In the genomic region with DNA sequence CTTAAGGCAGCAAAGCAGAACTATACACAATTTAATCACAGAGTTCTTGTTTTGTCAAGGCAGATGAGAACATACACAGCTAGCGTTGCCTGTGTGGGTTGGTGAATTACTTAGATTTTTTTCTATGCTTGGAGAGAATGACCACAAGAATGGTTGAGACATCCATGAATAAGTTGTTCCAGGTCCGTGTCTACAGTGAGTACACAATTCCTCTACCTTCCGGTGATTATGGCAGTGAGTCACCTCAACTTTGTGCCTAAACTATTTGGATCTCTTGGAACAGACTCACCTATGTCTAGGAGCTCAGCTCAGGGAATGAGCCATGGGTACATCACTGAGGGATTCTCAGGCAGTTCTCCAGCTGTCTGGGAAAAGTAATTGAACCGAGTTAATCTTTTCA, we compare ENCODE assay signal across 28 mouse cellular contexts. TPM values are rescaled to one million over a fixed set of nuclear protein-coding genes. Genes with fewer than 3 reads are reported as not detected.
DNase-seq lines count a peak whose midpoint lies in the region; ATAC-seq and TF ChIP-seq lines count a peak whose summit lies in the region.
"Had no signal": no experiment of that assay in that cellular context is flagged by ENCODE, and none has a peak within 500 bp of the region (broad histone marks: within the 10 kb centered on the region; RNA-seq: fewer than 3 reads in every experiment).

No protein-coding gene starts in this region.

- H3K4me2 ChIP-seq in hindbrain, embryonic 11.5 days (replicated peaks; ENCODE audit: low read depth, low read length): no peak overlapping the region
- H3K4me2 ChIP-seq in heart, embryonic 11.5 days: no peak overlapping the region
- H3K4me2 ChIP-seq: embryonic facial prominence, embryonic 13.5 days; heart, embryonic 12.5 days; heart, embryonic 15.5 days; hindbrain, embryonic 14.5 days had no signal

- ATAC-seq in hindbrain, embryonic 11.5 days (ENCODE audit: low FRiP score): no peak
- ATAC-seq in heart, embryonic 11.5 days (replicated peaks; ENCODE audit: insufficient number of reproducible peaks, low FRiP score, low TSS enrichment): no peak
- ATAC-seq: forebrain, embryonic 14.5 days; forebrain, postnatal 0 days; hindbrain, postnatal 0 days; inflammation-experienced regulatory T-cells, adult 6 months; intestine, embryonic 16.5 days had no signal

- H3K4me1 ChIP-seq in embryonic fibroblast, embryonic 13.5 days (ENCODE audit: control insufficient read depth, insufficient read depth, low read length): no peaks in the 10 kb centered on the region
- H3K4me1 ChIP-seq in hindbrain, embryonic 11.5 days (replicated peaks; ENCODE audit: control insufficient read depth, insufficient read depth, low read length): no peaks in the 10 kb centered on the region
- H3K4me1 ChIP-seq in heart, adult 2 months (ENCODE audit: control insufficient read depth, insufficient read depth, low read length): no peaks in the 10 kb centered on the region
- H3K4me1 ChIP-seq in heart, embryonic 11.5 days (ENCODE audit: control insufficient read depth, insufficient read depth, low read length): 0 out of 2 replicates have a peak, but pooled peaks cover 2% of the 10 kb centered on the region
- H3K4me1 ChIP-seq: embryonic facial prominence, embryonic 13.5 days; heart, embryonic 15.5 days; hindbrain, embryonic 10.5 days had no signal

- intact Hi-C loops in heart, adult 2 months (cut with DNase I): no loop called here

- no peak for TF ChIP-seq CTCF in embryonic fibroblast, embryonic 13.5 days (IDR thresholded peaks at IDR 0.05; ENCODE audit: borderline replicate concordance, insufficient read depth, low read length)
- TF ChIP-seq CTCF in heart, adult 2 months (IDR thresholded peaks at IDR 0.05): no peak

- no peaks in the 10 kb centered on the region for H3K79me2 ChIP-seq in heart, adult 2 months (replicated peaks; ENCODE audit: control insufficient read depth, insufficient read depth, low read length)

- peak overlapping the region; percentile 37; the same call in 1 of the 2 replicates for H3K27ac ChIP-seq in embryonic fibroblast, embryonic 13.5 days (ENCODE audit: insufficient read depth, low read length)
- H3K27ac ChIP-seq in hindbrain, embryonic 11.5 days (ENCODE audit: low read depth, low read length): no peak overlapping the region
- H3K27ac ChIP-seq in heart, adult 2 months: no peak overlapping the region
- no peak overlapping the region for H3K27ac ChIP-seq in heart, embryonic 11.5 days (ENCODE audit: low read depth, low read length)
- H3K27ac ChIP-seq: embryonic facial prominence, embryonic 10.5 days; embryonic facial prominence, embryonic 13.5 days; heart, embryonic 15.5 days; hindbrain, embryonic 10.5 days; hindbrain, embryonic 14.5 days; hindbrain, postnatal 0 days had no signal

- TF ChIP-seq EP300 in heart, adult 2 months (IDR thresholded peaks at IDR 0.05; ENCODE audit: insufficient read depth, low read depth, low read length): no peak

- WGBS in hindbrain, embryonic 11.5 days: 92% methylated on average over 4 of the region's 4 CpGs
- 91% methylated on average over 4 of the region's 4 CpGs for WGBS in heart, adult 2 months
- WGBS in heart, embryonic 11.5 days (ENCODE audit: insufficient replicate concordance): 83% methylated on average over 4 of the region's 4 CpGs

- H3K9me3 ChIP-seq in hindbrain, embryonic 11.5 days (ENCODE audit: control insufficient read depth, low read length): no peaks in the 10 kb centered on the region
- no peaks in the 10 kb centered on the region for H3K9me3 ChIP-seq in heart, embryonic 11.5 days (replicated peaks; ENCODE audit: control insufficient read depth, low read length)
- H3K9me3 ChIP-seq: embryonic facial prominence, embryonic 10.5 days; embryonic facial prominence, embryonic 13.5 days; heart, embryonic 12.5 days; heart, embryonic 15.5 days; hindbrain, embryonic 10.5 days had no signal

- no peak overlapping the region for H3K4me3 ChIP-seq in embryonic fibroblast, embryonic 13.5 days (ENCODE audit: insufficient read depth, low read length)
- H3K4me3 ChIP-seq in hindbrain, embryonic 11.5 days (ENCODE audit: low read depth, low read length): no peak overlapping the region
- no peak overlapping the region for H3K4me3 ChIP-seq in heart, adult 2 months
- H3K4me3 ChIP-seq in heart, embryonic 11.5 days (ENCODE audit: low read depth, low read length): no peak overlapping the region
- H3K4me3 ChIP-seq: embryonic facial prominence, embryonic 10.5 days; embryonic facial prominence, embryonic 13.5 days; heart, embryonic 12.5 days; heart, embryonic 15.5 days; hindbrain, embryonic 10.5 days had no signal

- H3K27me3 ChIP-seq in hindbrain, embryonic 11.5 days (ENCODE audit: control insufficient read depth, insufficient read depth, low read length): no peaks in the 10 kb centered on the region
- no peaks in the 10 kb centered on the region for H3K27me3 ChIP-seq in heart, adult 2 months (ENCODE audit: control insufficient read depth, insufficient read depth, low read length)
- no peaks in the 10 kb centered on the region for H3K27me3 ChIP-seq in heart, embryonic 11.5 days (ENCODE audit: control insufficient read depth, insufficient read depth, low read length)
- H3K27me3 ChIP-seq: embryonic facial prominence, embryonic 13.5 days; heart, embryonic 12.5 days; heart, embryonic 15.5 days had no signal

- no peak overlapping the region for H3K9ac ChIP-seq in hindbrain, embryonic 11.5 days (ENCODE audit: low read depth, low read length)
- no peak overlapping the region for H3K9ac ChIP-seq in heart, adult 2 months (ENCODE audit: low read depth, low read length)
- no peak overlapping the region for H3K9ac ChIP-seq in heart, embryonic 11.5 days (ENCODE audit: low read depth, low read length)
- H3K9ac ChIP-seq: embryonic facial prominence, embryonic 13.5 days; forebrain, postnatal 0 days; heart, embryonic 12.5 days; heart, embryonic 15.5 days; hindbrain, embryonic 14.5 days had no signal

- DNase-seq in 3T3-L1 (ENCODE audit: low read depth, low spot score) (peak; percentile 58), NIH3T3 (ENCODE audit: low read depth) (peak; percentile 58)
- no peak for DNase-seq in hindbrain, embryonic 11.5 days (ENCODE audit: low spot score)
- DNase-seq in heart, adult 2 months: no peak
- DNase-seq: adrenal gland, adult 2 months; adrenal gland, postnatal 14 days; cerebellum, adult 11 months; cerebellum, adult 2 months; cerebellum, adult 9-11 months; cerebellum, postnatal 25 days; embryo, embryonic 11 days; forebrain, postnatal 0 days; gastrocnemius, postnatal 25 days; heart, postnatal 10 days; heart, postnatal 36 days; kidney, adult 18-20 months had no signal

- no peak for TF ChIP-seq POLR2A in embryonic fibroblast, embryonic 13.5 days (IDR thresholded peaks at IDR 0.05; ENCODE audit: low read depth, low read length)
- no peak for TF ChIP-seq POLR2A in heart, adult 2 months (IDR thresholded peaks at IDR 0.05; ENCODE audit: insufficient read depth, low read depth, low read length)

- no peaks in the 10 kb centered on the region for H3K36me3 ChIP-seq in hindbrain, embryonic 11.5 days (ENCODE audit: control insufficient read depth, insufficient read depth, low read length)
- no peaks in the 10 kb centered on the region for H3K36me3 ChIP-seq in heart, adult 2 months (ENCODE audit: control insufficient read depth, insufficient read depth, low read length)
- no peaks in the 10 kb centered on the region for H3K36me3 ChIP-seq in heart, embryonic 11.5 days (ENCODE audit: control insufficient read depth, insufficient read depth, low read length)
- H3K36me3 ChIP-seq: embryonic facial prominence, embryonic 10.5 days; embryonic facial prominence, embryonic 13.5 days; heart, embryonic 12.5 days; heart, embryonic 15.5 days; hindbrain, embryonic 10.5 days had no signal

RNA-seq across cellular contexts. Expression of a gene that starts 45.8 kb away (rescaled TPM):
- 23.2 and 41.3 TPM in 2 replicates for polyA plus RNA-seq in embryonic fibroblast, embryonic 13.5 days (2011; ENCODE audit: insufficient read length, low read depth, missing spikeins)
- polyA plus RNA-seq in hindbrain, embryonic 11.5 days (2014; fragmentation: Nextera tagmentation; extraction: Ambion mirVana): 41.3 and 48.3 TPM in 2 replicates
- total RNA-seq in heart, adult 2 months (2021): 10 to 100 TPM; 15.8 to 21.4 TPM
- 24.8 and 25.6 TPM in 2 replicates for polyA plus RNA-seq in heart, adult 2 months (2012; rRNA removed)
- 45.5 and 59.9 TPM in 2 replicates for polyA plus RNA-seq in heart, embryonic 11.5 days (2014; fragmentation: Nextera tagmentation; extraction: Ambion mirVana)

Comparison
In these comparisons a context has a peak if more than half of its experiments do, and no peak if none do; other contexts are left out.
1. DNase-seq: peak in 3T3-L1 (single experiment) and NIH3T3 (single experiment); none in hindbrain, embryonic 11.5 days (single experiment) and heart, adult 2 months (0 of 2).